Mouse (Mus musculus): ENCODE data around the gene Tia1. TPM values are rescaled to one million over a fixed set of nuclear protein-coding genes. Genes with fewer than 3 reads are reported as not detected.
A peak's percentile ranks its signal among the peaks of the same experiment; 100 is the strongest.

Tia1 gene
- polyA plus RNA-seq, 1 experiment, result 28.8 TPM

GRCm38 (mm10) chr6:86473077-86473476 lies 69.1 kb downstream of the Tia1 start:
- TF ChIP-seq CTCF (IDR thresholded peaks at IDR 0.05; ENCODE audit: control insufficient read depth, insufficient read depth, low read length) (no peak), POLR2A (IDR thresholded peaks at IDR 0.05; ENCODE audit: borderline replicate concordance, control insufficient read depth, low read depth, low read length) (no peak)
- no peaks in the 10 kb centered on the region; the same call in none of the 2 replicates for H3K4me1 ChIP-seq (ENCODE audit: control insufficient read depth, insufficient read depth, low read length)
- WGBS, result 76% methylated on average over 7 of the region's 7 CpGs
- peak overlapping the region; percentile 68 for H3K27ac ChIP-seq (ENCODE audit: control insufficient read depth, insufficient read depth, low read depth, low read length, poor library complexity)
- H3K4me3 ChIP-seq (replicated peaks; ENCODE audit: control insufficient read depth, low read depth, low read length), result peak overlapping the region; percentile 2

GRCm38 (mm10) chr6:86474072-86474471 lies 70.1 kb downstream of the Tia1 start:
- Histone ChIP-seq H3K27ac (ENCODE audit: control insufficient read depth, insufficient read depth, low read depth, low read length, poor library complexity) (no peak overlapping the region), H3K4me3 (replicated peaks; ENCODE audit: control insufficient read depth, low read depth, low read length) (no peak overlapping the region), H3K4me1 (ENCODE audit: control insufficient read depth, insufficient read depth, low read length) (peaks cover 3% of the 10 kb centered on the region)
- TF ChIP-seq CTCF (IDR thresholded peaks at IDR 0.05; ENCODE audit: control insufficient read depth, insufficient read depth, low read length) (no peak), POLR2A (IDR thresholded peaks at IDR 0.05; ENCODE audit: borderline replicate concordance, control insufficient read depth, low read depth, low read length) (no peak)
- 90% methylated on average over 5 of the region's 5 CpGs for WGBS

- H3K27ac ChIP-seq (ENCODE audit: control insufficient read depth, insufficient read depth, low read depth, low read length, poor library complexity), result no peak overlapping the region
- H3K4me3 ChIP-seq (replicated peaks; ENCODE audit: control insufficient read depth, low read depth, low read length), result no peak overlapping the region
- TF ChIP-seq POLR2A (IDR thresholded peaks at IDR 0.05; ENCODE audit: borderline replicate concordance, control insufficient read depth, low read depth, low read length), result no peak
- no peak for TF ChIP-seq CTCF (IDR thresholded peaks at IDR 0.05; ENCODE audit: control insufficient read depth, insufficient read depth, low read length)
- peaks cover 3% of the 10 kb centered on the region for H3K4me1 ChIP-seq (ENCODE audit: control insufficient read depth, insufficient read depth, low read length)
Measured at GRCm38 (mm10) chr6:86474646-86475181, 70.7 kb downstream of the Tia1 start.

- Histone ChIP-seq H3K27ac (ENCODE audit: control insufficient read depth, insufficient read depth, low read depth, low read length, poor library complexity) (no peak overlapping the region), H3K4me1 (ENCODE audit: control insufficient read depth, insufficient read depth, low read length) (peaks cover 3% of the 10 kb centered on the region), H3K4me3 (replicated peaks; ENCODE audit: control insufficient read depth, low read depth, low read length) (no peak overlapping the region)
- TF ChIP-seq CTCF (IDR thresholded peaks at IDR 0.05; ENCODE audit: control insufficient read depth, insufficient read depth, low read length) (no peak), POLR2A (IDR thresholded peaks at IDR 0.05; ENCODE audit: borderline replicate concordance, control insufficient read depth, low read depth, low read length) (no peak)
- 73% methylated on average over 9 of the region's 9 CpGs for WGBS
Measured at GRCm38 (mm10) chr6:86475462-86476167, 71.6 kb downstream of the Tia1 start.

- no peak overlapping the region for H3K4me3 ChIP-seq (replicated peaks; ENCODE audit: control insufficient read depth, low read depth, low read length)
- H3K4me1 ChIP-seq (ENCODE audit: control insufficient read depth, insufficient read depth, low read length), result peaks cover 3% of the 10 kb centered on the region
- no peak for TF ChIP-seq POLR2A (IDR thresholded peaks at IDR 0.05; ENCODE audit: borderline replicate concordance, control insufficient read depth, low read depth, low read length)
- no peak for TF ChIP-seq CTCF (IDR thresholded peaks at IDR 0.05; ENCODE audit: control insufficient read depth, insufficient read depth, low read length)
- WGBS, result 72% methylated on average over 5 of the region's 5 CpGs
- H3K27ac ChIP-seq (ENCODE audit: control insufficient read depth, insufficient read depth, low read depth, low read length, poor library complexity), result no peak overlapping the region
Measured at GRCm38 (mm10) chr6:86476931-86477330, 72.9 kb downstream of the Tia1 start.

GRCm38 (mm10) chr6:86479311-86479710 lies 75.3 kb downstream of the Tia1 start:
- no peak overlapping the region for H3K4me3 ChIP-seq (replicated peaks; ENCODE audit: control insufficient read depth, low read depth, low read length)
- H3K4me1 ChIP-seq (ENCODE audit: control insufficient read depth, insufficient read depth, low read length), result peaks cover 3% of the 10 kb centered on the region
- no peak for TF ChIP-seq CTCF (IDR thresholded peaks at IDR 0.05; ENCODE audit: control insufficient read depth, insufficient read depth, low read length)
- TF ChIP-seq POLR2A (IDR thresholded peaks at IDR 0.05; ENCODE audit: borderline replicate concordance, control insufficient read depth, low read depth, low read length), result no peak
- no peak overlapping the region for H3K27ac ChIP-seq (ENCODE audit: control insufficient read depth, insufficient read depth, low read depth, low read length, poor library complexity)
- 39% methylated on average over 3 of the region's 3 CpGs for WGBS

GRCm38 (mm10) chr6:86479816-86480188 lies 75.8 kb downstream of the Tia1 start:
- Histone ChIP-seq H3K4me3 (replicated peaks; ENCODE audit: control insufficient read depth, low read depth, low read length) (no peak overlapping the region), H3K27ac (ENCODE audit: control insufficient read depth, insufficient read depth, low read depth, low read length, poor library complexity) (no peak overlapping the region)

GRCm38 (mm10) chr6:86480189-86480831 lies 76.3 kb downstream of the Tia1 start:
- H3K4me3 ChIP-seq (replicated peaks; ENCODE audit: control insufficient read depth, low read depth, low read length), result peak overlapping the region; percentile 8
- TF ChIP-seq CTCF (IDR thresholded peaks at IDR 0.05; ENCODE audit: control insufficient read depth, insufficient read depth, low read length), result no peak
- no peak for TF ChIP-seq POLR2A (IDR thresholded peaks at IDR 0.05; ENCODE audit: borderline replicate concordance, control insufficient read depth, low read depth, low read length)
- 11% methylated on average over 9 of the region's 9 CpGs for WGBS
- H3K27ac ChIP-seq (ENCODE audit: control insufficient read depth, insufficient read depth, low read depth, low read length, poor library complexity), result peak overlapping the region; percentile 52
- H3K4me1 ChIP-seq (ENCODE audit: control insufficient read depth, insufficient read depth, low read length), result peaks cover 3% of the 10 kb centered on the region

More at GRCm38 (mm10) chr6:86479816-86480188, 75.8 kb downstream of the Tia1 start:
- no peak for TF ChIP-seq POLR2A (IDR thresholded peaks at IDR 0.05; ENCODE audit: borderline replicate concordance, control insufficient read depth, low read depth, low read length)
- TF ChIP-seq CTCF (IDR thresholded peaks at IDR 0.05; ENCODE audit: control insufficient read depth, insufficient read depth, low read length), result no peak
- peaks cover 3% of the 10 kb centered on the region for H3K4me1 ChIP-seq (ENCODE audit: control insufficient read depth, insufficient read depth, low read length)
